Mouse (Mus musculus) neural tube, embryonic 15.5 days (tissue): ENCODE data around the gene Tpst2. TPM values are rescaled to one million over a fixed set of nuclear protein-coding genes. Genes with fewer than 3 reads are reported as not detected.

Experiments
- ATAC-seq: fragments of 200-750 bp; cut with Nextera tagmentation; 2 replicates; pipeline ENCODE4 v1.8.0; 2017; ENCODE audit warnings: mild to moderate bottlenecking, moderate TSS enrichment, moderate library complexity; ENCODE audit not compliant: low FRiP score
- H3K27ac ChIP-seq: fragments of 300-500 bp; sonication (generic); replicated peaks from 2 replicates; pipeline ENCODE4 v1.5.1; 2015; ENCODE audit warnings: mild to moderate bottlenecking, inconsistent platforms
- H3K27me3 ChIP-seq: fragments of 300-500 bp; sonication (generic); replicated peaks from 2 replicates; pipeline ENCODE4 v1.6.1; 2015; ENCODE audit warnings: inconsistent platforms
- H3K36me3 ChIP-seq: fragments of 300-500 bp; sonication (generic); 2 replicates; pipeline ENCODE4 v1.6.1; 2015; ENCODE audit warnings: inconsistent platforms
- H3K4me1 ChIP-seq: fragments of 300-500 bp; sonication (generic); 2 replicates; pipeline ENCODE4 v1.6.1; 2015; ENCODE audit warnings: inconsistent platforms
- H3K4me2 ChIP-seq: fragments of 300-500 bp; sonication (generic); 2 replicates; pipeline ENCODE4 v1.6.1; 2015; ENCODE audit warnings: inconsistent platforms, mild to moderate bottlenecking, moderate library complexity
- H3K4me3 ChIP-seq: fragments of 300-500 bp; sonication (generic); replicated peaks from 2 replicates; pipeline ENCODE4 v1.5.1; 2015; ENCODE audit warnings: mild to moderate bottlenecking, inconsistent platforms
- H3K9ac ChIP-seq: fragments of 300-500 bp; sonication (generic); replicated peaks from 2 replicates; pipeline ENCODE4 v1.6.1; 2015; ENCODE audit warnings: mild to moderate bottlenecking, inconsistent platforms
- H3K9me3 ChIP-seq: fragments of 300-500 bp; sonication (generic); replicated peaks from 2 replicates; pipeline ENCODE4 v1.6.1; 2016; ENCODE audit warnings: inconsistent platforms
- WGBS: fragments of 180-500 bp; shearing (Covaris S2); methylation state at CpG from one replicate; pipeline ENCODE4 v1.1.7; 2015; ENCODE audit warnings: mixed read lengths; 5-methylcytosine and 5-hydroxymethylcytosine counted together
- polyA plus RNA-seq: library from polyadenylated mRNA; unstranded; fragments of >200 nt; fragmentation: Nextera tagmentation; extraction: Ambion mirVana; gene quantifications from 2 replicates; pipeline ENCODE4 v1.2.1, GENCODE M21; 2015

Tpst2 gene
- polyA plus RNA-seq, 1 experiment from 2014 or later = 31.4 TPM

DNA sequence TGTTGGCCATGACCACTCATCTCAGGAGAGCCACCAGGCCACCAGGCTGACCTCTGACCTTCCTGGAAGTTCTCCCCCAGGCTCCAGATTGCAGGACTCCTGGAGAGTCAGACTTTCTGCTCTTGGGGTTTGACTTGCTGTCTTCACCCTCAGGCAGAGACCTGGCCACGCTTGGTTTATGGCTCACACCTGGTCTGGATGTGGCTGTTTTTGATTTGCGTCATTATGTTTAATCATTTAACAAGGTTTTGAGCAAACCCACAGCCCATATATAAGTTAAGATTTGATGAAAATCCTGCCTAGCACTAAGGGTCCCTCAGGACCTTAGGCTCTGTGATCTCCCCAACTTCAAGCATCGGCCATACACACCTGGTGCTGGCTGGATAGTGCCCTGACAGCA is 18.6 kb upstream of the Tpst2 start:
- 84% methylated on average over 3 of the region's 3 CpGs for WGBS
- ATAC-seq = no peak

DNA sequence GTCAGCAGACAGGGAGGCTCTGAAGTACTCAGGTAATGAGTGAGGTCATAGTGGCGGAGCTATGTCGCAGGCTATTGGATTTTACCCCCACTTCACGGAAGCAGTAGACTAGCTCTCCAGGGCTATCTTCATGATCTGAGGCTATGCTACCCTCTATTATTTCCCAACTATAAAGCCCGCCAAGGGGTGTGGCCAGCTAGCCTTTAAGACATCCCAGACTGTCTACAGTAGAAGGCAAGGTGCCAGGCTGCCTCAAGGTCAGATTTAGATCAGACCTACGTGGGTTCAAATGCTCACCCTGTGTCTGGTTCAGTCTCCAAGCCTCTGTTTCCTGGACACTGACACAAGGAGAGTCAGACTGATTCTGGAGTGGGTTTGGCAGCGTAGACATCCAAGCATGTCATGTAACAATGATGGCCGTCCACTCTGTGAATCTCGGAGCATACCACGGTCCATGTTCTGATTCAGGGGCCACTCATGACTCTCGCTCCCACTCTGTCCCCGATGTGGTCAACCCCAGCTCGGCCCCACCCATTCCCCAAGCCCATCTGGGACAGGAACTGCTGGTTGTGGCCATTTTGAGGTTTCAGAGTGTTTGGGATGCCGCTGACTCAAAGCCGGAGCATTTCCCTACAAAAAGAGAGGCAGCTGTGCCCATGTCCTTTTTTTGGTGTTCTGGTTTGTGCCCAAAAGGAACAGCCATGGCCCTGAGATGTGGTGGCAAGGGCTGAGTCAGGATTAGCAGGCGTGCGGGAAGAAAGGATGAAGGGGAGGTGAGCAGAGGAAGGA is 16.4 kb upstream of the Tpst2 start:
- WGBS = 90% methylated on average over 16 of the region's 16 CpGs
- Histone ChIP-seq H3K4me3 (no peak overlapping the region), H3K9me3 (no peaks in the 10 kb centered on the region), H3K4me1 (peaks cover 15% of the 10 kb centered on the region; the same call in 1 of the 2 replicates), H3K27me3 (no peaks in the 10 kb centered on the region), H3K4me2 (no peak overlapping the region), H3K36me3 (no peaks in the 10 kb centered on the region), H3K27ac (no peak overlapping the region), H3K9ac (no peak overlapping the region)
- ATAC-seq = no peak

More for the DNA sequence above, 18.6 kb upstream of the Tpst2 start:
- Histone ChIP-seq H3K4me1 (peaks cover 29% of the 10 kb centered on the region), H3K36me3 (no peaks in the 10 kb centered on the region), H3K4me3 (no peak overlapping the region), H3K9ac (no peak overlapping the region), H3K27ac (no peak overlapping the region), H3K4me2 (no peak overlapping the region), H3K27me3 (no peaks in the 10 kb centered on the region), H3K9me3 (no peaks in the 10 kb centered on the region)

DNA sequence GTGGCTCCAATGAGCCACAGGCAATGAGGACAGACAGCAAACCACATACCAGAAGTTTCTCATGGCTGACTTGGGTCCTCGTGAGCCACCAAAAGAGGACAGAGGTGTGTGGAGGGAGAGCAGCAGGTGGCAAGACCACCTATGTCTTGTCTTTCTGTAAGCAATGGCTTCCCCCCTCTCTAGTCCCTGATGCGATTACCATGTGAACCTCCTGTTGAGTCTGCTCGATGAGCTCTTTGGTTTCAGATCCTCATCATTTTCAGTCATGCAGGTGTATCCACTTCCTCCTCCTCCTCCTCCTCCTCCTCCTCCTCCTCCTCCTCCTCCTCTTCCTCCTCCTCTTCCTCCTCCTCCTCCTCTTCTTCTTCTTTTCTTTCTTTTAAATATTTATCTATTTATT is 15.7 kb upstream of the Tpst2 start:
- Histone ChIP-seq H3K36me3 (no peaks in the 10 kb centered on the region), H3K27me3 (no peaks in the 10 kb centered on the region), H3K4me1 (peaks cover 13% of the 10 kb centered on the region; the same call in 1 of the 2 replicates), H3K4me2 (no peak overlapping the region), H3K9me3 (no peaks in the 10 kb centered on the region), H3K9ac (no peak overlapping the region), H3K4me3 (no peak overlapping the region), H3K27ac (no peak overlapping the region)
- ATAC-seq = no peak
- WGBS = 88% methylated on average over 3 of the region's 3 CpGs

DNA sequence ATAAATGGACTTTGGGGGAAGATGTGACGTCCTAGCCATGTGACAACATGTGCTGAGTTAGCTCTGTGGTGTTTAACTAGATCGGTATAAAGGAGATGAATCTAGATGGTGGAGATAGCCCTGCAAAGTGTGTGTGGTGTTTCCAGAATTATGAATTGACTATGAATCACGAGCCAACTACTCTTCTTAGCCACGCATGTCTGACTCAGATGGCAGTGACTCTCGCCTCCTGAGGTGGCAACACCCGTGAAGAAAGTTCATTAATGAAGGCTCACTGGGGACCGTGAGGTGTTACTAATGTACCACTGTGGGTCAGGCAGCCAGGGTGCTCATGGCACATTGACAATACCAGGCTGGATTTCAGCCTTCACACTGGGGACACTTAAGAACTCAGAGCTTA is 12.4 kb upstream of the Tpst2 start:
- ATAC-seq = no peak
- Histone ChIP-seq H3K9me3 (no peaks in the 10 kb centered on the region), H3K4me2 (no peak overlapping the region), H3K4me1 (0 out of 2 replicates have a peak, but pooled peaks cover 6% of the 10 kb centered on the region), H3K4me3 (no peak overlapping the region), H3K27ac (no peak overlapping the region), H3K9ac (no peak overlapping the region), H3K36me3 (no peaks in the 10 kb centered on the region), H3K27me3 (0 out of 2 replicates have a peak, but pooled peaks cover 7% of the 10 kb centered on the region)
- 84% methylated on average over 7 of the region's 7 CpGs for WGBS

DNA sequence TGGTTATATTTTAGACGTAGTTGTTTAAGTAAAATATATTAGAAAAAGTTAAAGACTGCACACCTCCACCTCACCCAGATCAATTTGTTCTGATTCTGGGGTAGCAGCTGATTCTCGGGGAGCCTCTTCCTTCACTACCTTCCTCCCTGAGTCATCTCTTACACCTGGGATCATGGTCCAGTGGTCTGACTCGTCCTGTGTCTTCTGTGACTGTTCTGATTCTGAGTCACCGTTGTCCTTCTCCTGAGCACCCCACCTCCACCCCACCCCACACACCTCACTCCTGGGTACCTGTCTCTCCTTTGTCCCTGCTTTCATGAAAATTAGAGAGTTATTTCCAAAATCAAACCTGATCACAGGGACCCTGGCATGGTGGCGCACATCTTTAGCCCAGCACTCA is 11.4 kb upstream of the Tpst2 start:
- Histone ChIP-seq H3K9me3 (no peaks in the 10 kb centered on the region), H3K4me1 (peaks cover 6% of the 10 kb centered on the region; the same call in 1 of the 2 replicates), H3K4me3 (no peak overlapping the region), H3K27me3 (0 out of 2 replicates have a peak, but pooled peaks cover 7% of the 10 kb centered on the region), H3K27ac (no peak overlapping the region), H3K4me2 (no peak overlapping the region), H3K9ac (no peak overlapping the region), H3K36me3 (no peaks in the 10 kb centered on the region)
- WGBS = 86% methylated on average over 5 of the region's 5 CpGs
- ATAC-seq = no peak

DNA sequence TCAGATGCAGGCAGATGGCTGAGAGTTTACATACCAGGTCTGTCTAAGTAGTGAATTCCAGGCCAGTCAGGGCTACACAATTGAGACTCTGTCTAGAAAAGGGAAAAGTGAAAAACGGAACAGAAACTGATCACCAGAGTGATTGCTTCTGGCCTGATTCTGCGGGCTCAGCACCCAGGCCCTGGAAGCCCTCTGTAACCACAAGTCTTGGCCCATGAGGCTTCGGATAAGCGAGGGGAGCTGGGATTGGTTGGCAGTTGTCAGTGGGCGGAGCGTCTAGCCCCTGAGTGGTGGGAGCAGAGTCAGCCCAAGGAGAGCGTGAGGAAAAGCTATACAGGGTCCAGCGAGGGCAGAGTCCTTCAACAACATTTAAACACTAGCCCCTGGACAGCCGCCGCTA is 11.0 kb upstream of the Tpst2 start:
- Histone ChIP-seq H3K9me3 (no peaks in the 10 kb centered on the region), H3K27ac (no peak overlapping the region), H3K36me3 (no peaks in the 10 kb centered on the region), H3K4me1 (peaks cover 11% of the 10 kb centered on the region), H3K27me3 (0 out of 2 replicates have a peak, but pooled peaks cover 7% of the 10 kb centered on the region), H3K9ac (no peak overlapping the region), H3K4me2 (peak overlapping the region; percentile 36), H3K4me3 (no peak overlapping the region)
- no peak for ATAC-seq
- 10% methylated on average over 10 of the region's 10 CpGs for WGBS

DNA sequence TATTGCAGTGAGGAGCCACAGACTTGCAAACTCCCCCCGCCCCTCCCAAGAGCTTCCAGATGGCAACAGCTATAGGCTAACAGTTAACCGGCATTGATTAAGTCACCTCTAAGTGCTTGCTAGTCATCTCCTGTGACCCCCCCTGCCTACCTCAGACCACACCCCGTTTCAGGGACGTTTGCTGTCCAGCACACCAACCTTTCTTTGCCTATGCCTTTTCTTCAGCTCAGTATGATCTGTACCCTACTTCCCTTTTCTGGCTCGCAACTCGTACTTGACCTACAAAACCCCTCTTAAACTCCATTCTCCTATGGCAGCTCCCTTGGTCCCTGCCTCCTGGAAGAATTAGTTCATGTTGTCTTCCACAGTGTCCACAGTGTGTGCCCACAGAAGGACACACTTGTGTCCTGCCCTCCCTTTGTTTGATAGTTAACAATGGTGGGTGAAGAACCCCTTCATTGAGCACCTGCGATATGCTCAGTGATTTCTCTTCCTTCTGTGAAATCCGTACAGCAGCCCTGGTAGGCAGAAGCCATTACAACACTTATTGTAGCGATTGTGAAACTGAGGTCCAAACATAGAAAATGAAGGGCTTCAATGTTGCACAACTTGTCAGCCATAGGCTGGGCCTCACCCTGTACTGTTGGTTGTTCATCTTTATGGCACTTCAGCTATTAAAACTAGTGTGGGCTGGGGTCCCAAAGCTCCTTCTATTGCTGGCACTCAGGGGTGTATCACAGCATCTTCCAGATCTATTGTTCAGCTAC is 10.3 kb upstream of the Tpst2 start:
- Histone ChIP-seq H3K4me1 (peaks cover 17% of the 10 kb centered on the region), H3K9ac (no peak overlapping the region), H3K27me3 (0 out of 2 replicates have a peak, but pooled peaks cover 7% of the 10 kb centered on the region), H3K4me2 (peak overlapping the region; percentile 36), H3K9me3 (no peaks in the 10 kb centered on the region), H3K27ac (no peak overlapping the region), H3K4me3 (no peak overlapping the region), H3K36me3 (no peaks in the 10 kb centered on the region)
- ATAC-seq = no peak
- 65% methylated on average over 9 of the region's 9 CpGs for WGBS

DNA sequence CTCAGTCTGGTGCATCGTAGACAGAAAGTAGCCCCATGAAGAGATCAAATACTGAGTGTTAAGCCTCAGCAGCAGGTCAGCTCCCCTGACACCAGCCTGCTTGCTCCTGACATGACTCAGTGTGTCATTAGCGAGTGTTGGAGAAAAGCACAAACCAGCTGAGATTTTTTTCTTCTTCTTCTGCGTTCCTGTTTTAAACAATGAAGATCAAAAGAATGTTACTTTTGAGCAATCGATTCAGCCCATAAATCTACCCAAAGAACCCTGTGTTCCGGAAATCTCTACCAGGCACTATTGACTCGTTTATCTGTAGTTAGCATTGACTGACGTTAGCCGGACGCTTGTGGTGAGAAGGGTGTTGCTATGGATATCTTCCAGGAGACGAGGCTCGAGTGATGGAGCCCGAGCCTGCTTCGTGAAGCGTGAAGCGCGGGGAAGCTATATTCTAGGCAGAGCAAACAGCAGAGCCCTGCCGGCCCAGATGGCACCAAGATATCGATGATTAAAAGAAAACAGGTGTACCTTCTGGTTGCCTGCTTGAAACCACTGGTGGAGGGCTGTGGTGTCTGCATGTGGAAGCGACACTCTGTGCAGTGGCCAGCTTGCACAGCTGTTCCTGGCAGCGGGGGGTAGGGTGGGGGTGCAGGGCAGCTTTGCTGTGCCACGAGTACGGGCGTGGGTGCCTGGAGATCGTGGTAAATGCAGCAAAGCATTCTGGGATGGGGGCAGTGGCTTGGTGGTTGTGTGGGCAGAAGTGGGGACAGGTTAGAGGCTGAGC is 5.5 kb upstream of the Tpst2 start:
- Histone ChIP-seq H3K4me1 (peaks cover 23% of the 10 kb centered on the region), H3K27me3 (0 out of 2 replicates have a peak, but pooled peaks cover 10% of the 10 kb centered on the region), H3K27ac (peak overlapping the region; percentile 45), H3K4me3 (no peak overlapping the region; the same call in 1 of the 2 replicates), H3K4me2 (peak overlapping the region; percentile 39), H3K9me3 (no peaks in the 10 kb centered on the region), H3K36me3 (no peaks in the 10 kb centered on the region), H3K9ac (peak overlapping the region; percentile 18; the same call in 1 of the 2 replicates)
- ATAC-seq = peak; percentile 51; the same call in 1 of the 2 replicates
- WGBS = 18% methylated on average over 24 of the region's 24 CpGs

DNA sequence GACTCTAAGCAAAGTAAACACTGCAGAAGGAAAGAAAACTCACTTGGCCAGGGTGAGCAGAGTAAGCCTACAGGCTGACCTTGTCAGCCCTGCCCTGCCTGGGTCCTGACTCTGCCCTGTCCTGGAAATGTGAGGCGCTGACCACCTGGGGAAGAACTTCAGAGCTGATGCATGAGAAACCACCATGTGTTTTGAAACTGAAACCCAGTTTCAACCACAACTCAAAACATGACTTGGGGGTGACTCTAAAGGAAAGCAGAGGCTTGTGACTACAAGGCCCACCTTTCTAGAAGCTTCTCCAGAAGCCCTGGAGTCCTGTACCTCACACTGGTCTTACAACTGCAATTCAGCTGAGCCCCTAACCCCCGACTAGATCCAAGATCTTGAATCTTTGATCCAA is 3.6 kb upstream of the Tpst2 start:
- 77% methylated on average over 2 of the region's 2 CpGs for WGBS
- H3K9ac ChIP-seq = no peak overlapping the region
- H3K36me3 ChIP-seq = no peaks in the 10 kb centered on the region
- H3K4me1 ChIP-seq = peaks cover 33% of the 10 kb centered on the region
- H3K27me3 ChIP-seq = 0 out of 2 replicates have a peak, but pooled peaks cover 8% of the 10 kb centered on the region
- no peak for ATAC-seq
- H3K27ac ChIP-seq = no peak overlapping the region
- no peak overlapping the region for H3K4me3 ChIP-seq
- H3K9me3 ChIP-seq = no peaks in the 10 kb centered on the region
- no peak overlapping the region for H3K4me2 ChIP-seq

DNA sequence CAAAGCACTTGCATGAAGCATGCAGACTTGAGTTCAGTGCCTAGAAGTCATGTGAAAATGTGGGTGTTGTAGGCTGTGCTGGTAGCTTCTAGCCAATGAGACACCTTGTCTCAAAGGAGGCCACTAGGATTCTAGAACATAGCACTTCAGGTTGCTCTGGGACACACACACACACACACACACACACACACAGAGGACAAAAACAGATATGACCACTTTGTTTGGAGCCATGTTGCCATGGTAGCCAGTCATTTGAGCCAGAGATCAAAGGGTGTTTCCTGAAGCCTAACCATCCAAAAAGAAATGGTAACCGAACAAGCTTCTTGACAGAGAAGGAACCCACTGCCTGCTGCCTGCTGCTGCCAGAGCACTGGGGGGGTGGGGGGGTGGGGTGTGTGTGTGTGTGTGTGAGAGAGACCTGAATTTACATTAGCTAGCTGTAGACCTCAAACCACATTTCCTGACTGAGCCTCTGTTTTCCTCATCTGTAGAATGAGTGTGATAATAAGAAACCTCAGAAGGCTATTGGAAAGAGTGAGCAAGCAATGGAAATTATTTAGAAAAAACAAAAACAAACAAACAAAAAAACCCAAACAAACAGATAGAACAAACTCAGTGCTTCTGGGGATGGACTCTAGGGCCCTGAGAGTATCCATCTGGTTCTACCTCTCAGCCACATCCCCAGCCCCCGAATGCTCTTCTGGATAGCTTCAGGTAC is 2.6 kb upstream of the Tpst2 start:
- ATAC-seq = no peak
- Histone ChIP-seq H3K27ac (no peak overlapping the region), H3K9ac (no peak overlapping the region), H3K9me3 (no peaks in the 10 kb centered on the region), H3K4me2 (no peak overlapping the region), H3K36me3 (no peaks in the 10 kb centered on the region), H3K27me3 (0 out of 2 replicates have a peak, but pooled peaks cover 3% of the 10 kb centered on the region), H3K4me1 (peaks cover 42% of the 10 kb centered on the region), H3K4me3 (no peak overlapping the region)
- WGBS = 45% methylated on average over 2 of the region's 2 CpGs
